Mouse (Mus musculus) embryonic facial prominence, embryonic 11.5 days (tissue): ENCODE measurements at regions not wholly inside any gene's neighbourhood (a gene's known extent, or its start where the extent isn't known, plus 50 kb on each side); places are given as distances from the start of the nearest gene placed in this dataset.

ENCODE experiments used
- ATAC-seq: fragments of 200-750 bp; cut with Nextera tagmentation; replicated peaks from 2 replicates; pipeline ENCODE4 v1.8.0; 2017; ENCODE audit warnings: low read depth; ENCODE audit not compliant: insufficient number of reproducible peaks, low FRiP score, low TSS enrichment
- DNase-seq: peaks from one replicate; pipeline ENCODE4 v3.0.0-alpha.2; 2015; ENCODE audit warnings: low spot score
- H3K27ac ChIP-seq: fragments of 300-500 bp; sonication (generic); replicated peaks from 2 replicates; pipeline ENCODE4 v1.5.1; 2014; ENCODE audit warnings: mild to moderate bottlenecking, low read depth, low read length, control low read depth
- H3K27me3 ChIP-seq: fragments of 300-500 bp; sonication (generic); 2 replicates; pipeline ENCODE4 v1.6.1; 2014; ENCODE audit warnings: mild to moderate bottlenecking, low read length, moderate library complexity, mixed read lengths; ENCODE audit not compliant: control insufficient read depth, insufficient read depth
- H3K36me3 ChIP-seq: fragments of 300-500 bp; sonication (generic); replicated peaks from 2 replicates; pipeline ENCODE4 v1.6.1; 2014; ENCODE audit warnings: low read depth, mild to moderate bottlenecking, low read length, moderate library complexity, mixed read lengths; ENCODE audit not compliant: control insufficient read depth, insufficient read depth
- H3K4me1 ChIP-seq: fragments of 300-500 bp; sonication (generic); 2 replicates; pipeline ENCODE4 v1.6.1; 2014; ENCODE audit warnings: low read length, mixed read lengths; ENCODE audit not compliant: control insufficient read depth, insufficient read depth
- H3K4me2 ChIP-seq: fragments of 300-500 bp; sonication (generic); 2 replicates; pipeline ENCODE4 v1.6.1; 2014; ENCODE audit warnings: low read depth, mild to moderate bottlenecking, control low read depth, low read length, moderate library complexity
- H3K4me3 ChIP-seq: fragments of 300-500 bp; sonication (generic); 2 replicates; pipeline ENCODE4 v1.5.1; 2014; ENCODE audit warnings: low read depth, low read length, control low read depth
- H3K9ac ChIP-seq: fragments of 300-500 bp; sonication (generic); replicated peaks from 2 replicates; pipeline ENCODE4 v1.6.1; 2014; ENCODE audit warnings: mild to moderate bottlenecking, control low read depth, low read length
- H3K9me3 ChIP-seq: fragments of 300-500 bp; sonication (generic); replicated peaks from 2 replicates; pipeline ENCODE4 v1.6.1; 2016; ENCODE audit warnings: mild to moderate bottlenecking, low read length, inconsistent platforms, mixed read lengths; ENCODE audit not compliant: control insufficient read depth
- WGBS: fragments of 180-500 bp; shearing (Covaris S2); extraction: QIAGEN DNeasy Blood & Tissue Kit; methylation state at CpG from one replicate; pipeline ENCODE4 v1.1.7; 2014; 5-methylcytosine and 5-hydroxymethylcytosine counted together

DNA sequence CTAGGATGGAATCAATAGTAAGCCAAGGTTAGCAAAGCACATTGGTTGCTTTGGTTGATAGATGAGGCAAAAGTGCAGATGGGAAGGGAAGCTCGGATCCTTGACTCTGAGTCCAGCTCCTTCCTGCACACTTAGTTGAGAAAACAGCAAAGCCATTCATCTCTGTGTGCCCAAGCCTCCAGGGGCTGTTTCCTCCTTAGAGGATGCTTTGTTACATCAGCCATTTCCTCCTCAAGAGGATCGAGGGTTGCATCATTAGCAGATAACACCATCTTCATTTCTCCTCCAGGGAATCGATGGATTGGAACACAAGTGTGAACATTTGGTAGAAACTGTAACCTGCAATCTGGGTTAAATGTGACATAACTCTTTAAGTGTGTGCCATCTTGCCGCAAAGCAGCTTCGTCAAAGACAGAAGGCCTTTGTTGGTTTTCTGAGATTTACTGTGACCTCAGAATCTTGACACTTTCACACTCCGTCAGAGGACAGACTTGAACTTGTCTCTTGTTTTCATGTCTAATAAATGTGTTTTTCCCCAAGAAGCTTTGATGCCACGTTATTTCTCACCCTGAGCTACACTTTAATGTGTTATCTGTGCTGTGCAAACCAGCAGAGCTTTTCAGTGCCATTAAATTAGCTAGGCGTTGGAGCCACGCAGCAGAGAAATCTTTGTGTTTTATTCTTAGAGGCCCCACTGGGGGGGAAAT lies 245.4 kb upstream of the 4930583I09Rik start:
- no peak overlapping the region for H3K4me3 ChIP-seq
- H3K9me3 ChIP-seq: no peaks in the 10 kb centered on the region
- no peak overlapping the region for H3K27ac ChIP-seq
- H3K4me1 ChIP-seq: no peaks in the 10 kb centered on the region
- H3K4me2 ChIP-seq: no peak overlapping the region
- no peak for ATAC-seq
- no peak for DNase-seq
- WGBS: 47% methylated on average over 9 of the region's 9 CpGs
- no peaks in the 10 kb centered on the region for H3K36me3 ChIP-seq
- H3K27me3 ChIP-seq: no peaks in the 10 kb centered on the region
- H3K9ac ChIP-seq: no peak overlapping the region

DNA sequence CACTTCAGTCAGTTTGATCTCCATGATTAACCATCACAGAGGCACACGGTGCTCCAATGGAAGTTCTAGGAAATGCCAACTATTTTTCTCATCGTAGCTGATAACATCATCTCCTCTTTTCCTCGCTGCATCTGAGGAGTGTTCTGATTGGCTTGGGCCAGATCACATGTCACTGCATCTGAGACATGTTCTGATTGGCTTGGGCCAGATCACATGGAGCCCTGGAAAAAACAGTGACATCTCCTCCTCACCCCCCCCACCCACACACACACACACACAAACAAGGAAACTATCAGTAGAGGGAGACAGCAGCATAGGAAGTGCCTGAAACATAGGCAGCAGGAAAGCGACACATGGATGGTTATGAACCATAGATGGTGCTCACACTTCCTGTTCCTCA lies 239.0 kb upstream of the 4930583I09Rik start:
- 89% methylated on average over 4 of the region's 4 CpGs for WGBS
- Histone ChIP-seq H3K4me1 (no peaks in the 10 kb centered on the region), H3K4me3 (no peak overlapping the region), H3K27ac (no peak overlapping the region), H3K4me2 (no peak overlapping the region), H3K27me3 (no peaks in the 10 kb centered on the region), H3K9me3 (no peaks in the 10 kb centered on the region), H3K36me3 (no peaks in the 10 kb centered on the region), H3K9ac (no peak overlapping the region)
- ATAC-seq (no peak), DNase-seq (no peak)

DNA sequence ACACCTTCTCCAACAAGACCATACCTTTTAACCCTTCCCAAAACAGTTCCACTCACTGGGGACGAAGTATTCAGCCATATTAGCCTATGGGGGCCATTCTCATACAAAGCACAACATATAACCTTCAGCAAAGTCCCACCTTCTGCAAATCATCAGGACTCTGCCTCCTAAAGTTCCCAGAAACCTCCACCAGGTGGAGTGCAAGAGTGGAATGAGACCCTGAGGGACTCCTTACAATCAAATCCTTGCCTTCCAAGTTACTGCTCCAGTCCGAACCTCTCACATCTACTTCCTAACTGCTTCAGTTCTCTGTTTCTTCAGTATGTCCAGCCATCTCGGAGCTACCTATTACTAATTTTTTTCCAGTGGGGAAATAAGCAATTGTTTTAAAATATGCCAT lies 235.2 kb upstream of the 4930583I09Rik start:
- no peak overlapping the region for H3K4me2 ChIP-seq
- H3K36me3 ChIP-seq: no peaks in the 10 kb centered on the region
- H3K27me3 ChIP-seq: no peaks in the 10 kb centered on the region
- DNase-seq (peak; percentile 56), ATAC-seq (no peak)
- H3K9ac ChIP-seq: no peak overlapping the region
- H3K4me1 ChIP-seq: no peaks in the 10 kb centered on the region
- H3K27ac ChIP-seq: no peak overlapping the region
- WGBS: 60% methylated on average over 3 of the region's 3 CpGs
- H3K9me3 ChIP-seq: no peaks in the 10 kb centered on the region
- no peak overlapping the region for H3K4me3 ChIP-seq

DNA sequence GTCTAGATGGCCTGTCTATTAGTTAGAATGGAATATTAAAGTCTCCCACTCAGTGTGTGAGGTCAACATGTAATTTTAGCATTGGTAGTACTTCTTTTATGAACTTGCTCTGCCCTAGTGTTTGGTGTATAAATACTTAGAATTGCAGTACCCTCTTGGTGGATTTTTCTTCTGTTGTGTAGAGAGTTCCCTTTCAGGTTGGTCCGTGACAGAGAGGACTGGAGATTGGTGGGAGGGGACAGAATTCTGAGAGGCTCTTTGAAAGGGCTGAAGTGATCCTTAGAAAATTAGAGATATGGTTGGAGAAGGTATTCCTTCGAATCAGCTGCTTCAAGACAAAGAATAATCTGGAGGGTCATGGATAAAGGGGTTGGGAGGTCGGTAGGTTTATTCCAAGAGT lies 230.3 kb upstream of the 4930583I09Rik start:
- Histone ChIP-seq H3K27me3 (no peaks in the 10 kb centered on the region), H3K4me2 (no peak overlapping the region), H3K36me3 (no peaks in the 10 kb centered on the region), H3K4me1 (no peaks in the 10 kb centered on the region), H3K9me3 (no peaks in the 10 kb centered on the region), H3K27ac (no peak overlapping the region), H3K4me3 (no peak overlapping the region), H3K9ac (no peak overlapping the region)
- DNase-seq: no peak
- no peak for ATAC-seq
- WGBS: 78% methylated on average over 3 of the region's 3 CpGs

DNA sequence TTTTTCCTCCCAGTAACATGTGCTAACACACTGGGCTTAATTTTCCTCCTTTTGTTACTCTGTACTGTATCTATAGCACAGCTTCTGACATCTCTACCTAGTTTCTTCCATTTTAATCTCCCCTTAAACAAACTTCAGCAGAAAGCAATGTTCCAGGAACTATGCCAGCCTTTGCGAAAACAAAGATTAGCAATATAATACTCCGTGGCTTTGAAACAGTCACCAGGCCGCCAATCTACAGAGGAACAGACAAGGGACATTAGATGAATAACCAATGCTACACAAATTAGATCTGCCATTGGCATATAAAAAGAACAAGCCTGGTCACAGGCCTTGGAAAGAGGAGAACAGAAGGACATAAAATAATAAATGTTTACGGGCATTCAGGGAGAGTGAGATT lies 220.2 kb upstream of the 4930583I09Rik start:
- no peaks in the 10 kb centered on the region for H3K27me3 ChIP-seq
- no peak overlapping the region for H3K27ac ChIP-seq
- WGBS: 85% methylated on average over 4 of the region's 4 CpGs
- H3K4me3 ChIP-seq: no peak overlapping the region
- no peak overlapping the region for H3K4me2 ChIP-seq
- H3K9me3 ChIP-seq: no peaks in the 10 kb centered on the region
- H3K4me1 ChIP-seq: no peaks in the 10 kb centered on the region
- H3K9ac ChIP-seq: no peak overlapping the region
- ATAC-seq (no peak), DNase-seq (no peak)
- H3K36me3 ChIP-seq: no peaks in the 10 kb centered on the region

DNA sequence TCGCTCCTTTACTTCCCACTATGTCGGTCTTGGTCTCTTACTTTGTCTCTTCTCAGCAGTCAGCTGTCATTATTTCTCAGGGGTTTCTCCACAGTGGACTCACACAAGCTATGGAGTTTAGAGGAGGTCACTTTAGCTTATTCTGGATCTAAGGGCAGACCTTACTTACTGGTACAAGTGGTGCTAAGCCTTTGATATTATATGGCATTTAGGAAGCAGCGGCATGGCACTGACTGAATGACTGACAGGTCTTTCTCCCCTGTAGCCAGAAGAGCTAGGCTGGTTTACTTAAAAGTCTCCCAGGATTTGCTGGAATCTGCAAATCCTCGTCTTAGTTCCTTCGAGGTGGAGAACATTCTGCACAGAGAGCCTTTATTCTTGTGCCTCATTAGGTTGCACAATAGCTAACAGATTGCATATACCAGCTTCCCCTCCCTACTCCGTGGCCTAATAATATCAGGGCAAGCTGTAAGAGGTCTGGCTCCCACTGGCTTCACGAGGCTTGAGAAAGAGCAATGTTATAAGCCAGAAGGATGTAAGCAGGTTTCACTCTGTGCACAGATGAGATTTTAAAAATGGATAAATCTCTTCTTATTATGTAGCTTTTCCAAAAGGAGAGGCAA lies 214.1 kb upstream of the 4930583I09Rik start:
- Histone ChIP-seq H3K27ac (no peak overlapping the region), H3K4me2 (no peak overlapping the region), H3K36me3 (no peaks in the 10 kb centered on the region), H3K9ac (no peak overlapping the region), H3K9me3 (no peaks in the 10 kb centered on the region), H3K4me3 (no peak overlapping the region), H3K4me1 (no peaks in the 10 kb centered on the region), H3K27me3 (no peaks in the 10 kb centered on the region)
- DNase-seq (peak; percentile 2), ATAC-seq (no peak)
- WGBS: 47% methylated on average over 7 of the region's 7 CpGs

DNA sequence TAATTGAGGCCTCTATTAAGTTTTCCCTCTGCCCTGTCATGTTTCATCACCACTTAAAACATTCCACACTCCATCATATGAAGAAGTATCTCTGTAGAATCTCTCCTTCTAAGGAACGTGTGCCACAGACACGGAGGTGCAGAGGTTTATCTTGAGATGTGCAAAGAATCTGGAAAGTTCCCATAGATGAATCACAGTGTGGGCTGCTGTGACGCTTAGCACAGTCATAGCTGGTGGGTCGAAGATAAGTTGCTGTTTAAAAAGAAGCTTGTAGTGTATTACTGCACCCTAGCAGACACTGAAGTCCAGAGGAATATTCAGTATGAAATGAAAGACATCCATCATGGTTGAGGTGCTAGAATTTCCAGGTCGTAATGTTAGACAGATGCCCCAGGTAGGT lies 179.9 kb upstream of the 4930583I09Rik start:
- Histone ChIP-seq H3K9me3 (no peaks in the 10 kb centered on the region), H3K4me2 (no peak overlapping the region), H3K27me3 (no peaks in the 10 kb centered on the region), H3K9ac (no peak overlapping the region), H3K27ac (no peak overlapping the region), H3K4me1 (no peaks in the 10 kb centered on the region), H3K4me3 (no peak overlapping the region), H3K36me3 (no peaks in the 10 kb centered on the region)
- 90% methylated on average over 5 of the region's 5 CpGs for WGBS
- ATAC-seq (no peak), DNase-seq (no peak)

DNA sequence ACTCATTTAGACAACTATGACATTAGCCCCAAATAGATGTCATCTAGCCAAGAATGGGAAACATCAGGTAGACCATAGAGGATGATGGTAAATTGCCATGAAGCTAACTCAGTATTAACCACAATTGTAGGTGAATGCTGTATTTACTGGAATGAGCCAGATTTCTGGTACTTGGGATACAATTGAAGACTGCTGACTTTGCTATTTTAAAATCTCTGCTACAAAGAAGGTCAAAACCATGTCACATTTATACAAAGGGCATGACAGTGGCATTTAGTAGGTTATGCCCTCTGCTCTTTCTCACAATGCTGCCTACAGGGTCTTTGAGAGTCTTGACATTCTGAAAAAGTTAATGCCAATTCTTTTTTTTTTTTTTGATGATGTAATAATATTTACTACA lies 178.8 kb upstream of the 4930583I09Rik start:
- H3K9me3 ChIP-seq: no peaks in the 10 kb centered on the region
- no peaks in the 10 kb centered on the region for H3K36me3 ChIP-seq
- no peak overlapping the region for H3K4me3 ChIP-seq
- ATAC-seq (no peak), DNase-seq (no peak)
- H3K27me3 ChIP-seq: no peaks in the 10 kb centered on the region
- no peak overlapping the region for H3K9ac ChIP-seq
- no peaks in the 10 kb centered on the region for H3K4me1 ChIP-seq
- no peak overlapping the region for H3K4me2 ChIP-seq
- H3K27ac ChIP-seq: no peak overlapping the region
